Mouse (Mus musculus) CH12.LX (cell line): ENCODE measurements around the gene Ncoa3. TPM values are rescaled to one million over a fixed set of nuclear protein-coding genes. Genes with fewer than 3 reads are reported as not detected.

Experiments
- DNase-seq: peaks from one replicate; pipeline ENCODE4 v3.0.0-alpha.2; 2013; ENCODE audit errors: extremely low read depth
- H3K27ac ChIP-seq: 2 replicates; pipeline ENCODE4 v1.5.1; 2012; ENCODE audit warnings: low read depth, mild to moderate bottlenecking, control low read depth, moderate library complexity; ENCODE audit not compliant: insufficient read depth
- H3K27me3 ChIP-seq: replicated peaks from 2 replicates; pipeline ENCODE3; 2012; ENCODE audit warnings: inconsistent platforms
- H3K36me3 ChIP-seq, 2 experiments: replicated peaks in 1 of 2; 2 replicates each; pipeline versions ENCODE3 to v1.6.1; 2012; ENCODE audit warnings: inconsistent platforms in 1 of 2, low read length in 1 of 2, mild to moderate bottlenecking in 1 of 2, mixed read lengths in 1 of 2, moderate library complexity in 1 of 2; ENCODE audit not compliant: control insufficient read depth in 1 of 2, insufficient read depth in 1 of 2
- H3K4me1 ChIP-seq, 2 experiments: 2 replicates each; pipeline ENCODE4 v1.6.1; 2012; ENCODE audit warnings: inconsistent platforms in 1 of 2, moderate library complexity in 1 of 2; ENCODE audit not compliant: insufficient read depth in 2 of 2, control insufficient read depth in 1 of 2
- H3K4me2 ChIP-seq: 2 replicates; pipeline ENCODE4 v1.6.1; 2012; ENCODE audit warnings: low read depth, mild to moderate bottlenecking, control low read depth; ENCODE audit not compliant: poor library complexity, insufficient read depth, severe bottlenecking
- H3K4me3 ChIP-seq, 3 experiments: fragments of 150-350 bp in 1 of 3; sonication (generic) in 1 of 3; replicated peaks in 1 of 3; 2 replicates each; pipeline versions ENCODE3 to v1.5.1; 2011 to 2012; ENCODE audit warnings: low read depth in 2 of 3, low read length in 2 of 3, mild to moderate bottlenecking in 2 of 3, moderate library complexity in 2 of 3, control low read depth in 1 of 3, improper control_type of control experiment in 1 of 3, inconsistent platforms in 1 of 3, mixed read lengths in 1 of 3; ENCODE audit not compliant: poor library complexity in 1 of 3
- H3K79me2 ChIP-seq: replicated peaks from 2 replicates; pipeline ENCODE4 v1.6.1; 2012; ENCODE audit warnings: mild to moderate bottlenecking, moderate library complexity; ENCODE audit not compliant: control insufficient read depth, poor library complexity, insufficient read depth, severe bottlenecking; ENCODE audit errors: extremely low read depth
- H3K9ac ChIP-seq: 2 replicates; pipeline ENCODE4 v1.6.1; 2012; ENCODE audit warnings: low read depth, mild to moderate bottlenecking, control low read depth, moderate library complexity; ENCODE audit not compliant: insufficient read depth
- H3K9me3 ChIP-seq: replicated peaks from 2 replicates; pipeline ENCODE3; 2012; ENCODE audit warnings: low read length, inconsistent platforms, mixed read lengths
- CHD2 ChIP-seq: IDR thresholded peaks from 2 replicates; pipeline ENCODE4 v1.6.1; 2011; ENCODE audit warnings: low read length, improper control_type of control experiment
- CTCF ChIP-seq, 2 experiments: IDR thresholded peaks in 1 of 2; conservative IDR thresholded peaks in 1 of 2; 2 replicates each; pipeline ENCODE4 v1.5.1; 2011 to 2012; ENCODE audit warnings: low read depth in 2 of 2, low read length in 2 of 2, improper control_type of control experiment in 1 of 2, inconsistent platforms in 1 of 2, mild to moderate bottlenecking in 1 of 2, moderate library complexity in 1 of 2
- ETS1 ChIP-seq: conservative IDR thresholded peaks from 2 replicates; pipeline ENCODE4 v1.6.1; 2012; ENCODE audit warnings: low read depth, mild to moderate bottlenecking, inconsistent platforms, low read length, improper control_type of control experiment, moderate library complexity
- IRF4 ChIP-seq: IDR thresholded peaks from 2 replicates; pipeline ENCODE4 v1.6.1; 2014; ENCODE audit warnings: low read depth, mild to moderate bottlenecking, inconsistent platforms, low read length, improper control_type of control experiment
- MEF2A ChIP-seq: IDR thresholded peaks from 2 replicates; pipeline ENCODE4 v1.6.1; 2014; ENCODE audit warnings: low read depth, mild to moderate bottlenecking, inconsistent platforms, low read length, improper control_type of control experiment, borderline replicate concordance
- MXI1 ChIP-seq: IDR thresholded peaks from 2 replicates; pipeline ENCODE4 v1.6.1; 2011; ENCODE audit warnings: mild to moderate bottlenecking, low read depth, low read length, improper control_type of control experiment
- NELFE ChIP-seq: IDR thresholded peaks from 2 replicates; pipeline ENCODE4 v1.6.1; 2011; ENCODE audit warnings: low read depth, low read length, improper control_type of control experiment
- NRF1 ChIP-seq: IDR thresholded peaks from 2 replicates; pipeline ENCODE4 v1.6.1; 2014; ENCODE audit warnings: low read depth, mild to moderate bottlenecking, inconsistent platforms, low read length, improper control_type of control experiment, moderate library complexity
- PAX5 ChIP-seq: IDR thresholded peaks from 2 replicates; pipeline ENCODE4 v1.6.1; 2012; ENCODE audit warnings: low read length, inconsistent platforms, mixed read lengths
- POLR2A ChIP-seq: IDR thresholded peaks from 2 replicates; pipeline ENCODE4 v1.6.1; 2011; ENCODE audit warnings: low read depth, mild to moderate bottlenecking, improper control_type of control experiment, low read length
- POLR2AphosphoS2 ChIP-seq: IDR thresholded peaks from 2 replicates; pipeline ENCODE4 v1.6.1; 2011; ENCODE audit warnings: low read depth, low read length, improper control_type of control experiment
- RAD21 ChIP-seq: IDR thresholded peaks from 2 replicates; pipeline ENCODE4 v1.6.1; 2011; ENCODE audit warnings: low read depth, mild to moderate bottlenecking, low read length, improper control_type of control experiment, moderate library complexity
- SIN3A ChIP-seq: IDR thresholded peaks from 2 replicates; pipeline ENCODE4 v1.6.1; 2012; ENCODE audit warnings: low read length, improper control_type of control experiment, inconsistent platforms
- TBP ChIP-seq: conservative IDR thresholded peaks from 2 replicates; pipeline ENCODE4 v1.6.1; 2011; ENCODE audit warnings: low read depth, low read length, improper control_type of control experiment
- UBTF ChIP-seq: IDR thresholded peaks from 2 replicates; pipeline ENCODE4 v1.6.1; 2012; ENCODE audit warnings: low read depth, mild to moderate bottlenecking, inconsistent platforms, low read length, improper control_type of control experiment, moderate library complexity
- USF1 ChIP-seq: IDR thresholded peaks from 2 replicates; pipeline ENCODE4 v1.6.1; 2014; ENCODE audit warnings: low read depth, mild to moderate bottlenecking, inconsistent platforms, low read length, improper control_type of control experiment
- ZC3H11A ChIP-seq: IDR thresholded peaks from 2 replicates; pipeline ENCODE4 v1.6.1; 2012; ENCODE audit warnings: low read depth, mild to moderate bottlenecking, inconsistent platforms, low read length, improper control_type of control experiment
- ZKSCAN1 ChIP-seq: IDR thresholded peaks from 2 replicates; pipeline ENCODE4 v1.6.1; 2012; ENCODE audit warnings: low read depth, inconsistent platforms, low read length, improper control_type of control experiment, borderline replicate concordance
- ZMIZ1 ChIP-seq: IDR thresholded peaks from 2 replicates; pipeline ENCODE4 v1.6.1; 2012; ENCODE audit warnings: low read depth, mild to moderate bottlenecking, inconsistent platforms, low read length, improper control_type of control experiment
- ZNF384 ChIP-seq: IDR thresholded peaks from 2 replicates; pipeline ENCODE4 v1.6.1; 2012; ENCODE audit warnings: low read depth, low read length, improper control_type of control experiment, inconsistent platforms
- dilution Hi-C: fragments of 300-500 bp; cut with MboI; formaldehyde crosslinking; loops from 2 replicates; pipeline ENCODE4 v1.14.3; 2020; ENCODE audit warnings: low sequenced_read_pairs; ENCODE audit not compliant: extremely low pct_unique_long_range_greater_than_20kb, extremely low pct_ligation_motif_present
- in situ Hi-C: fragments of 300-500 bp; cut with MboI; formaldehyde crosslinking; loops from 3 replicates; pipeline ENCODE4 v1.14.3; 2019; ENCODE audit warnings: low sequenced_read_pairs, low pct_ligation_motif_present, low pct_unique_long_range_greater_than_20kb, mixed read lengths
- polyA plus RNA-seq: library from polyadenylated mRNA; unstranded; fragments of >175 nt; gene quantifications from 2 replicates; pipeline ENCODE4 v1.2.1, GENCODE M21; 2012; ENCODE audit warnings: low read depth; ENCODE audit not compliant: insufficient read length
- total RNA-seq, 2 experiments: library from RNA; depleted of rRNA; stranded (reverse); fragments of 300-350 nt in 1 of 2; fragments of >200 nt in 1 of 2; gene quantifications; 2 replicates each; pipeline ENCODE4 v1.2.3; 2012 to 2014

Ncoa3 gene
- total and polyA plus RNA-seq, 3 experiments, result 13.4 to 21.9 (median 17.1) TPM

DNA sequence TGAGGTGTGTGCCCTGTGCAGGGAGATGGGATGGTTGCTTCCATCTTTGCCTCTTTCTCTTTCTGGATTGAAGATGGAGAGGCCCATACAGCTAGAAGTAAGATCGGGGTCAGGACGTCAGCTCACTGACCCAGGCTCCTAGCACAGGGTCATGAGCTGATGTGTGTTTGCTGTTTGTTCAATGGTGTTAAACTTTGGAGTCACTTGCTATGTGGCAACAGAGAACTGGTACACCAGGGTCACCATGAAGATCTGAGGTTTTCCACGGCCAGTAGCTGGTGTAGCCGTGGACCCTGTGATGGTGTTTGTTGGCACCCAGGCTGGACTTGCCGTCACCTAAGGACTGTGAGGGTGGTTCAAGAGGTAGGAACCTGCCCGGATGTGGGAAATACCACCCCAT is 100.0 kb downstream of the Ncoa3 start:
- no peak overlapping the region for H3K4me2 ChIP-seq
- in situ Hi-C loops, result loop anchor here (25.0 kb wide), 2 partner anchors 555 to 695 kb away; partner anchors contain the start of gene Trp53rkb
- dilution Hi-C loops, result no loop called here
- H3K9ac ChIP-seq, result no peak overlapping the region
- no peak for DNase-seq
- H3K27me3 ChIP-seq, result peaks cover 2% of the 10 kb centered on the region
- H3K79me2 ChIP-seq, result no peaks in the 10 kb centered on the region
- no peaks in the 10 kb centered on the region for H3K4me1 ChIP-seq
- peaks cover 10% of the 10 kb centered on the region for H3K9me3 ChIP-seq
- H3K27ac ChIP-seq, result no peak overlapping the region
- no peak overlapping the region for H3K4me3 ChIP-seq
- H3K36me3 ChIP-seq, result no peaks in the 10 kb centered on the region
- TF ChIP-seq POLR2A (no peak), USF1 (no peak), TBP (no peak), CHD2 (no peak), UBTF (no peak), IRF4 (no peak), RAD21 (no peak), POLR2AphosphoS2 (no peak)
- TF ChIP-seq, all 38 proteins: peak for 0

DNA sequence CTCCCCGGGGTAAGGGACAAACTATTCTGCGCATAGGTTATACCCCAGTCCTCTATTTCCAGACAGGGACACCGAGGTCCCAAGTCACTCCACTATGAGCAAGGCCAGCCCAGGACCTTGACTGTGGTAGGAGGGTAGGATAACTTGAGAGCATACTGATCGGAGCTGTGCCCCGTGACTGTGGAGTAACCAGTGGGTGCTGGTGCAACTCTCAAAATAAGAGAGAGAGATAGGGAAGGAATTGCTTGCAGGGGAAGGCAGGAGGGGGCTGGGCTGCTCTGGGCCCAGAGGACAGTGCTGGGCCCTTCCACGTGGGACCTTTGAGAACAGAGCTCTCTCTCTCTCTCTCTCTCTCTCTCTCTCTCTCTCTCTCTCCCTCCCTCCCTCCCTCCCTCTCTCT is 103.9 kb downstream of the Ncoa3 start:
- in situ Hi-C loops, result loop anchor here (25.0 kb wide), 2 partner anchors 559 to 691 kb away; partner anchors contain the start of gene Trp53rkb
- no peak for TF ChIP-seq ZKSCAN1
- TF ChIP-seq ETS1, result no peak
- TF ChIP-seq POLR2A, result no peak
- no peak for TF ChIP-seq ZMIZ1
- TF ChIP-seq SIN3A, result no peak
- TF ChIP-seq MXI1, result no peak
- TF ChIP-seq NELFE, result no peak
- no peak for DNase-seq
- Histone ChIP-seq H3K9ac (no peak overlapping the region), H3K27me3 (peaks cover 13% of the 10 kb centered on the region), H3K4me2 (no peak overlapping the region), H3K79me2 (no peaks in the 10 kb centered on the region), H3K36me3 (no peaks in the 10 kb centered on the region), H3K27ac (no peak overlapping the region), H3K4me1 (peaks cover 0 to 3% of the 10 kb centered on the region in 2 experiments; a peak in 1 of 4 replicates), H3K9me3 (peaks cover 10% of the 10 kb centered on the region), H3K4me3 (no peak overlapping the region)
- dilution Hi-C loops, result no loop called here

DNA sequence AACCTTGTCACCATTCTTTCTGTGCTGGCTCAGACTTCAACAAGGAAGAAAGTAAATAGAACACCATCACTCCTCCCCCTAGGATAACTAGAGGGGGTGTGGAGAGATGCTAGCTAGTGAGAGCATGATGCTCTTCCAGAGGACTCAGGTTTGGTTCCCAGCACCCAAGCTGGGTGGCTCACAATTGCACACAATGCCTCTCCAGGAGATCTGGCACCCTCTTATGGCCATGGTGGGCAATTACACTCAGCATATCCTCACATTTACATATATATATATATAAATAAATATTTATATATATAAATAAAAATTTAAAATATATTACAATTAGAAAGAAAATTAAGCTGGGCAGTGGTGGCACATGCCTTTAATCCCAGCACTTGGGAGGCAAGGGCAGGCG is 104.4 kb downstream of the Ncoa3 start:
- no peak for TF ChIP-seq NRF1
- TF ChIP-seq PAX5, result no peak
- TF ChIP-seq ZNF384, result no peak
- TF ChIP-seq ZMIZ1, result no peak
- no peak for TF ChIP-seq SIN3A
- TF ChIP-seq ZC3H11A, result no peak
- no peak for TF ChIP-seq MEF2A
- TF ChIP-seq CTCF (conservative IDR thresholded peaks at IDR 0.05 in 1 of 2, IDR thresholded peaks at IDR 0.05 in 1 of 2; ENCODE audit: low read depth in 2 of 2, low read length in 2 of 2), result peak; percentile 11 to 19; a peak in 3 of 4 replicates
- TF ChIP-seq, all 38 proteins: peak for 1
- Histone ChIP-seq H3K9me3 (peaks cover 10% of the 10 kb centered on the region), H3K4me3 (no peak overlapping the region), H3K79me2 (no peaks in the 10 kb centered on the region), H3K4me1 (peaks cover 0 to 3% of the 10 kb centered on the region in 2 experiments; a peak in 3 of 4 replicates), H3K36me3 (no peaks in the 10 kb centered on the region), H3K27ac (no peak overlapping the region), H3K9ac (no peak overlapping the region), H3K27me3 (peaks cover 15% of the 10 kb centered on the region), H3K4me2 (no peak overlapping the region)
- in situ Hi-C loops, result loop anchor here (25.0 kb wide), 2 partner anchors 560 to 690 kb away; partner anchors contain the start of gene Trp53rkb
- no peak for DNase-seq
- dilution Hi-C loops, result no loop called here
